Mouse (Mus musculus) ES-Bruce4 (cell line): ENCODE measurements at regions not wholly inside any gene's neighbourhood (a gene's known extent, or its start where the extent isn't known, plus 50 kb on each side); places are given as distances from the start of the nearest gene placed in this dataset.

ENCODE experiments used
- CTCF ChIP-seq: IDR thresholded peaks from one replicate; pipeline ENCODE4 v1.8.1; 2011; ENCODE audit warnings: low read depth, low read length
- POLR2A ChIP-seq: IDR thresholded peaks from one replicate; pipeline ENCODE4 v1.8.1; 2011; ENCODE audit warnings: low read length; ENCODE audit not compliant: insufficient read depth

DNA sequence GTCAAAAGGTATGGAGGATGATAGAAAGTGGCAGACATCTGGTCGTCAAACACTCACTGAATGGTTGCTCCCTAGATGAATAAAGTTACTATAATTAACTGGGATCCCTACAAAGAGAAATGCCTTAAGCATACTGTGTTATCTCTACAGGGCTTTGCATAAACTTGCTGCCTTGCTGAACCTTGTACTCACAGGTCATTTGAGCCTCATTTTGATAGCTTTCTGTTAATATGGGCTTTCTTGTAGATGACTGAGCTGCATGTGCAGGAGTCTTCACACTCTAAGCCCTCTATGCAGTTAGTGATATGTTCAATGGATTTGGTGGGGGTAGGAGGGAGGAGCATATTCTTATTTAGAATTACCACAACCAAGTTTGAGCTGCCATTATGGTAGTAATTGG, 127.8 kb upstream of the Sdr16c6 start:
- TF ChIP-seq CTCF (no peak), POLR2A (no peak)
